Mouse (Mus musculus): ENCODE results near the gene Dtnb. TPM values are rescaled to one million over a fixed set of nuclear protein-coding genes. Genes with fewer than 3 reads are reported as not detected.

Gene Dtnb
- total and polyA plus RNA-seq, 3 experiments: 0.38 to 13.1 TPM; not detected in 1

- no peaks in the 10 kb centered on the region for H3K9me3 ChIP-seq (replicated peaks)
- DNase-seq (ENCODE audit: low spot score) (no peak), ATAC-seq (ENCODE audit: extremely low read depth, insufficient number of reproducible peaks, low FRiP score, poor library complexity, severe bottlenecking) (peak; percentile 28; the same call in 1 of the 2 replicates)
- H3K4me1 ChIP-seq (ENCODE audit: insufficient read depth, low read depth, low read length): no peaks in the 10 kb centered on the region
- TF ChIP-seq TAL1 (conservative IDR thresholded peaks at IDR 0.05; ENCODE audit: low read depth, low read length): no peak
- H3K27me3 ChIP-seq (ENCODE audit: insufficient read depth, low read length): no peaks in the 10 kb centered on the region
- H3K4me3 ChIP-seq (ENCODE audit: low read depth, low read length): no peak overlapping the region
- no peaks in the 10 kb centered on the region for H3K36me3 ChIP-seq (replicated peaks)
Observed at GRCm38 (mm10) chr12:3692795-3693392, 120.7 kb downstream of the Dtnb start.

DNA sequence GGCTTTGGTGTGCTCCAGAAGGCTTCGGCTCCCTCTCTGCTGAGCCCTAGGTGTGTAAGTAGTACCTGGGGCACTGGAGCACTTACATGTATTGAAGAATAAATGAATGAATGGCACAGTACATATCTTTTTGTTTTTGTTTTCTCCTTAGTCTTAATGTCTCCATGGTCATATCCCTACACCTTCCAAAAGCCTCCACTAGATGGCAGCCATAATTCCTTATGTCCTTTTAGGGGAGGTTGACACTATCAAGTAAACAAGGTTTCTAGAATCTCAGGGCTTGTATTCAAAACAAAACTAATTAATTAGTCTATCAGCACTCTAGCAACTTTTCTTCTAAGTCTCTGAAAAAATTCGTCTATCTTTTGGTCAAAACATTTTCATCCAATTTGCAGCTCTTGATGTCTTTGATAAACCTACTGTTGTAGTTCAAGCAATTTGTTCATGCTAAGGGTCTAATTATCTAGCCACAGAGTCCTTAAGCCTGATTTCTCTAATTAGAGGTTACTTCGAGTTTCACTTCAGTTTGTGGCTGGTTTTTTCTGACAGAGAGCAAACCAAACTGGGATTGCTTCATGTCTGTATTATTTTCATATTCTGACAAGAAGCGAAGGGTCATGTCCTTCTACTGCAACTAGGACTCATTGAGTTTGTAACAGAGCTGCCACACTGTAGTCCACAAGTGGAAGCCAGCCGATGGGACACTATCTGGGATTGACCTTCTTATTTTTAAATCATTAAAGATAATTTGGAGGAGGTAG is 123.7 kb downstream of the Dtnb start:
- no peaks in the 10 kb centered on the region for H3K27me3 ChIP-seq (ENCODE audit: insufficient read depth, low read length)
- H3K9me3 ChIP-seq (replicated peaks): no peaks in the 10 kb centered on the region
- ATAC-seq (ENCODE audit: extremely low read depth, insufficient number of reproducible peaks, low FRiP score, poor library complexity, severe bottlenecking) (no peak), DNase-seq (ENCODE audit: low spot score) (peak; percentile 4)
- no peak for TF ChIP-seq POLR2AphosphoS5 (IDR thresholded peaks at IDR 0.05; ENCODE audit: insufficient replicate concordance, low read depth, low read length)
- TF ChIP-seq GATA1 (IDR thresholded peaks at IDR 0.05; ENCODE audit: borderline replicate concordance, low read length): no peak
- no peak for TF ChIP-seq GATA2 (IDR thresholded peaks at IDR 0.05; ENCODE audit: borderline replicate concordance, low read depth, low read length)
- no peak for TF ChIP-seq CTCF (IDR thresholded peaks at IDR 0.05; ENCODE audit: low read depth, low read length)
- TF ChIP-seq TAL1 (conservative IDR thresholded peaks at IDR 0.05; ENCODE audit: low read depth, low read length): no peak
- no peaks in the 10 kb centered on the region for H3K4me1 ChIP-seq (ENCODE audit: insufficient read depth, low read depth, low read length)
- no peak overlapping the region for H3K4me3 ChIP-seq (ENCODE audit: low read depth, low read length)
- no peaks in the 10 kb centered on the region for H3K36me3 ChIP-seq (replicated peaks)

GRCm38 (mm10) chr12:3700503-3700902 is 128.3 kb downstream of the Dtnb start:
- ATAC-seq (ENCODE audit: extremely low read depth, insufficient number of reproducible peaks, low FRiP score, poor library complexity, severe bottlenecking): no peak

DNA sequence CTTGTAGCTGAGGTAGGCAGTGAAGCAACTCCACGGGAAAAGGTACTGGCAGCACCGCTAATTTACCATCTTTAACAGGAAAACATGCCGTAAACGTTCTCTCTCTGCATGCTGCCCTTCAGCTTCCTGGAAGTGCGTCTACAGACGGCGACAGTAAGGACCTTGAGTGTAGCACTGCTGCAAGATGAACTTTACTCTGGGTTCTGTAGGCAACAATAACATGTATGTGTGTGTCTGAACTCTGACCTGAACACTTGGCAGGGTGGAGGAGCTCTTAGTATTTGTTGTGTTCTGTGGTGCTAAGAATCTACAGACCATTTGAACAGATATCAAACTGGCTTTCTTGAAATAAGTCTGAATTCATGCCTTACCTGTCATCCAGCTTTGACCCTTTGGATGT is 130.7 kb downstream of the Dtnb start:
- Histone ChIP-seq H3K27me3 (ENCODE audit: insufficient read depth, low read length) (no peaks in the 10 kb centered on the region), H3K36me3 (replicated peaks) (no peaks in the 10 kb centered on the region), H3K4me3 (ENCODE audit: low read depth, low read length) (no peak overlapping the region), H3K9me3 (replicated peaks) (no peaks in the 10 kb centered on the region), H3K4me1 (ENCODE audit: insufficient read depth, low read depth, low read length) (no peaks in the 10 kb centered on the region)
- no peak for TF ChIP-seq GATA2 (IDR thresholded peaks at IDR 0.05; ENCODE audit: borderline replicate concordance, low read depth, low read length)
- no peak for TF ChIP-seq GATA1 (IDR thresholded peaks at IDR 0.05; ENCODE audit: borderline replicate concordance, low read length)
- TF ChIP-seq TAL1 (conservative IDR thresholded peaks at IDR 0.05; ENCODE audit: low read depth, low read length): no peak
- TF ChIP-seq POLR2AphosphoS5 (IDR thresholded peaks at IDR 0.05; ENCODE audit: insufficient replicate concordance, low read depth, low read length): no peak
- no peak for TF ChIP-seq CTCF (IDR thresholded peaks at IDR 0.05; ENCODE audit: low read depth, low read length)
- no peak for ATAC-seq (ENCODE audit: extremely low read depth, insufficient number of reproducible peaks, low FRiP score, poor library complexity, severe bottlenecking)
- no peak for DNase-seq (ENCODE audit: low spot score)

More at GRCm38 (mm10) chr12:3700503-3700902, 128.3 kb downstream of the Dtnb start:
- Histone ChIP-seq H3K36me3 (replicated peaks) (no peaks in the 10 kb centered on the region), H3K9me3 (replicated peaks) (no peaks in the 10 kb centered on the region), H3K27me3 (ENCODE audit: insufficient read depth, low read length) (no peaks in the 10 kb centered on the region), H3K4me1 (ENCODE audit: insufficient read depth, low read depth, low read length) (no peaks in the 10 kb centered on the region), H3K4me3 (ENCODE audit: low read depth, low read length) (no peak overlapping the region)
- TF ChIP-seq TAL1 (conservative IDR thresholded peaks at IDR 0.05; ENCODE audit: low read depth, low read length) (no peak), GATA1 (IDR thresholded peaks at IDR 0.05; ENCODE audit: borderline replicate concordance, low read length) (no peak), POLR2AphosphoS5 (IDR thresholded peaks at IDR 0.05; ENCODE audit: insufficient replicate concordance, low read depth, low read length) (no peak), GATA2 (IDR thresholded peaks at IDR 0.05; ENCODE audit: borderline replicate concordance, low read depth, low read length) (no peak), CTCF (IDR thresholded peaks at IDR 0.05; ENCODE audit: low read depth, low read length) (no peak)
- DNase-seq (ENCODE audit: low spot score): no peak

GRCm38 (mm10) chr12:3719151-3719721 is 147.1 kb downstream of the Dtnb start:
- Histone ChIP-seq H3K4me1 (ENCODE audit: insufficient read depth, low read depth, low read length) (no peaks in the 10 kb centered on the region), H3K36me3 (replicated peaks) (no peaks in the 10 kb centered on the region), H3K9me3 (replicated peaks) (no peaks in the 10 kb centered on the region), H3K4me3 (ENCODE audit: low read depth, low read length) (no peak overlapping the region), H3K27me3 (ENCODE audit: insufficient read depth, low read length) (no peaks in the 10 kb centered on the region)
- ATAC-seq (ENCODE audit: extremely low read depth, insufficient number of reproducible peaks, low FRiP score, poor library complexity, severe bottlenecking) (no peak), DNase-seq (ENCODE audit: low spot score) (no peak)
- TF ChIP-seq CTCF (IDR thresholded peaks at IDR 0.05; ENCODE audit: low read depth, low read length) (no peak), POLR2AphosphoS5 (IDR thresholded peaks at IDR 0.05; ENCODE audit: insufficient replicate concordance, low read depth, low read length) (no peak), GATA1 (IDR thresholded peaks at IDR 0.05; ENCODE audit: borderline replicate concordance, low read length) (no peak), GATA2 (IDR thresholded peaks at IDR 0.05; ENCODE audit: borderline replicate concordance, low read depth, low read length) (no peak), TAL1 (conservative IDR thresholded peaks at IDR 0.05; ENCODE audit: low read depth, low read length) (no peak)

- Histone ChIP-seq H3K27me3 (ENCODE audit: insufficient read depth, low read length) (no peaks in the 10 kb centered on the region), H3K36me3 (replicated peaks) (no peaks in the 10 kb centered on the region), H3K9me3 (replicated peaks) (no peaks in the 10 kb centered on the region), H3K4me3 (ENCODE audit: low read depth, low read length) (no peak overlapping the region), H3K4me1 (ENCODE audit: insufficient read depth, low read depth, low read length) (no peaks in the 10 kb centered on the region)
- no peak for DNase-seq (ENCODE audit: low spot score)
- ATAC-seq (ENCODE audit: extremely low read depth, insufficient number of reproducible peaks, low FRiP score, poor library complexity, severe bottlenecking): no peak
- no peak for TF ChIP-seq POLR2AphosphoS5 (IDR thresholded peaks at IDR 0.05; ENCODE audit: insufficient replicate concordance, low read depth, low read length)
- TF ChIP-seq GATA1 (IDR thresholded peaks at IDR 0.05; ENCODE audit: borderline replicate concordance, low read length): no peak
- no peak for TF ChIP-seq CTCF (IDR thresholded peaks at IDR 0.05; ENCODE audit: low read depth, low read length)
- no peak for TF ChIP-seq TAL1 (conservative IDR thresholded peaks at IDR 0.05; ENCODE audit: low read depth, low read length)
- TF ChIP-seq GATA2 (IDR thresholded peaks at IDR 0.05; ENCODE audit: borderline replicate concordance, low read depth, low read length): no peak
Observed at GRCm38 (mm10) chr12:3720527-3720926, 148.3 kb downstream of the Dtnb start.
